Mouse (Mus musculus): ENCODE measurements around the gene Lpo.

Gene Lpo

GRCm38 (mm10) chr11:87816707-87817442 lies 11.2 kb downstream of the Lpo start:
- no peak for TF ChIP-seq GATA4 (IDR thresholded peaks at IDR 0.05; ENCODE audit: insufficient replicate concordance, low read length)

GRCm38 (mm10) chr11:87814831-87815230 lies 13.3 kb downstream of the Lpo start:
- TF ChIP-seq GATA4 (IDR thresholded peaks at IDR 0.05; ENCODE audit: insufficient replicate concordance, low read length) = no peak

- TF ChIP-seq GATA4 (IDR thresholded peaks at IDR 0.05; ENCODE audit: insufficient replicate concordance, low read length) = no peak
These were observed 16.7 kb downstream of the Lpo start for GRCm38 (mm10) chr11:87811396-87811795.

GRCm38 (mm10) chr11:87808236-87808635 lies 19.9 kb downstream of the Lpo start:
- no peak for TF ChIP-seq GATA4 (IDR thresholded peaks at IDR 0.05; ENCODE audit: insufficient replicate concordance, low read length)

DNA sequence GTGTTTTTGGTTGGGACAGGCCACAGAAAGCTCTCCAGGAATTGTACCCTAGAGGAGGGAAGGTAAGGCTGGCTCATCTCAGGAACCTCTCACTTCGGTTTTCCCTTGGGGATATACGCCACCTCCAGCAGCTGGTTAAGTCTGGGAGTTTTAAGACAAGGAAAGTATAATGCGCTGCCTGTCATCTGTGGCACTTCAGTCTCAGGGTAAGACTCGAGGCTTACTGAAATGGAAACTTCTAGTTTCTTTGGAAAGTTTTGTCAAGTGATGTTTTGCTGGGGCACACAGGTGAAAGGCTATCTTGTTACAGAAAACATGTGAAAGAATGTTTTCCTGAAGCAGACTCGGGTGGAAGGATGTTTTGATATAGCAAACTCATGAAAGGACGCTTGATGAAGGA lies 20.7 kb downstream of the Lpo start:
- no peak for TF ChIP-seq GATA4 (IDR thresholded peaks at IDR 0.05; ENCODE audit: insufficient replicate concordance, low read length)

DNA sequence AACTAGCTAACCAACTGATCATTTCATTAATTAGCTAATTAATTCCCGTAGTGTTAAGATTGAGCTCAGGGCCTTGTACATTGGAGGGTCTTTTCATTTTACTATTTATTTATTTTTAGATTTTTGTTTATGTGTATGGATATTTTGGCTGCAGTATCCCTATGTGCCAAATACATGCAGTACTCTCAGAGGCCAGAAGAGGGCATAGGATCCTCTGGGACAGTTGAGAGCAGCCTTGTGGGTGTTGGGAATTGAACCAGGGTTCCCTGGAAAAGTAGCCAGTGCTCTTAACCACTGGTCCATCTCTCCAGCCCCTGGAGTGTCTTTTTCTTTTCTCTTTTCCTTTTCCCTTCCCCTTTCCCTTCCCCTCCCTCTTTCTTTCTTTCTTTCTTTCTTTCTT lies 22.6 kb downstream of the Lpo start:
- TF ChIP-seq GATA4 (IDR thresholded peaks at IDR 0.05; ENCODE audit: insufficient replicate concordance, low read length) = no peak

- TF ChIP-seq GATA4 (IDR thresholded peaks at IDR 0.05; ENCODE audit: insufficient replicate concordance, low read length) = no peak
These were observed 25.5 kb downstream of the Lpo start for GRCm38 (mm10) chr11:87802621-87803020.

- no peak for TF ChIP-seq GATA4 (IDR thresholded peaks at IDR 0.05; ENCODE audit: insufficient replicate concordance, low read length)
These were observed 26.3 kb downstream of the Lpo start for GRCm38 (mm10) chr11:87801711-87802275.

DNA sequence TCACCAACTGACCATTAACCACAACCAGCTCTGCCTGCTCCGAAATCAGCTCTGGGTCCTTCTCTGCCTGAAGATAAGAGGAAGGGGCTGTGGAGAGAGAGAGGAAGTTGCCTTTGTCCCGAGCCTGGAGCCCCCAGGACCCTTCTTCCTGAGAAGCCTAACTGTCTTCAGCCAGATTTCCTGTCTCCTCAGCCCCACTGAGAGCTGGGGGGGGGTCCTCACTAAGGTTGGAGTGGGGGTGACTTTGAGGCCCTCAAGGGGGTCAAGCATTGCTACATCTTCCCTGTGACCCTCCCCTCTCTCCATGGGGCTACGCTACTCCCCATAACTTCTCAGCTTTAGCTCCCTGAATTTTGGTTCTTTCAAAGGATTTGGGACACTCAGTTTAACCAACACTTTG lies 34.6 kb downstream of the Lpo start, which contains the start of gene Mpo:
Gene Mpo (plus strand): TSS at position 122 of the 400 bp plus-strand sequence.
- TF ChIP-seq GATA4 (IDR thresholded peaks at IDR 0.05; ENCODE audit: insufficient replicate concordance, low read length) = no peak

- no peak for TF ChIP-seq GATA4 (IDR thresholded peaks at IDR 0.05; ENCODE audit: insufficient replicate concordance, low read length)
These were observed 38.0 kb downstream of the Lpo start for GRCm38 (mm10) chr11:87790088-87790487.

GRCm38 (mm10) chr11:87780130-87780529 lies 48.0 kb downstream of the Lpo start:
- TF ChIP-seq GATA4 (IDR thresholded peaks at IDR 0.05; ENCODE audit: insufficient replicate concordance, low read length) = no peak

- no peak for TF ChIP-seq GATA4 (IDR thresholded peaks at IDR 0.05; ENCODE audit: insufficient replicate concordance, low read length)
These were observed 48.7 kb downstream of the Lpo start for GRCm38 (mm10) chr11:87779392-87779791.

DNA sequence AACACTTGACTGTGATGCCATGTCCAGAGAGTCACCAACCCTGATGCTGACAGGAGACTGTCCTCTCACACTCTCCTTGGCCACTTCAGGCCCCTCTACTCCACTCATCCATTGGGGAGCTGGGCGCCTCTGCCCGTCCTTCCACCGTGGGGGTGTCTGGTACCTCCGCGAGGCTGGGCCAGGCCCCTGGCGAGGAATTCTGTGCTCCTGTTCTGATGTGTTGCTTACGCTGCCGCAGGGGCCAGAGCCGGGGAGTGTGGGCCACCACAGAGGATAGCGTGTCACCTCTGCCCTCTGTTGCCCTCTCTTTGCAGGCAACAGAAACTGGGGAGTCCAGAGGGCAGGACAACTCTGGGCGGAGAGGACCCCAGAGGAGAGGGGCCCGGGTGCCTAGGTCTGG lies 49.2 kb downstream of the Lpo start:
- no peak for TF ChIP-seq GATA4 (IDR thresholded peaks at IDR 0.05; ENCODE audit: insufficient replicate concordance, low read length)

DNA sequence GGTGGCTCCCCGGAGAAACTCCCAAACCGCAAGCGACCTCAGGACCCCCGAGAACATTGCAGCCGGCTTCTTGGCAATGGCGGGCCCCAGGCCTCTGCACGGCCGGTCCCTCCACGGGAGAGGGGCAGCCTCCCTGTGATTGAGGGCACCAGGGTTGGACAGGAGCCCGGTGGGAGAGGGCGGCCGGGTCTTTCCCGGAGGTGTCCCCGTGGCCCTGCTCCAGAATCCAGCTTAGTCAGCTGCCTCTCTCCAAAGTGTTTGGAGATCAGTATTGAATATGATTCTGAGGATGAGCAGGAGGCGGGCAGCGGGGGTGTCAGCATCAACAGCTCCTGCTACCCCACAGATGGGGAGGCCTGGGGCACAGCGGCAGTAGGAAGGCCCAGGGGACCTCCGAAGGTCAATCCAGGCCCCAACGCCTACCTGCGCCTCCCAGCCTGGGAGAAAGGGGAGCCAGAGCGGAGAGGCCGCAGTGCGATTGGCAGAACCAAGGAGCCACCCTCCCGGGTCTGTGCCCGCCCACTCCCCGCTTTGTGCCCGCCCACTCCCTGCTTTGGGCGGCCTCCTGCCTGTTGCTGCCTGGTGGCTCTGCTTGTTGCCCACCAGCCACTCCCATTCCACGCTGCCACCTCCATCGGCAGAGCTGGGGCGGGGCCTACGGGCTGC lies 49.9 kb downstream of the Lpo start:
- no peak for TF ChIP-seq GATA4 (IDR thresholded peaks at IDR 0.05; ENCODE audit: insufficient replicate concordance, low read length)

GRCm38 (mm10) chr11:87772354-87772753 lies 55.7 kb downstream of the Lpo start:
- TF ChIP-seq GATA4 (IDR thresholded peaks at IDR 0.05; ENCODE audit: insufficient replicate concordance, low read length) = no peak

- TF ChIP-seq GATA4 (IDR thresholded peaks at IDR 0.05; ENCODE audit: insufficient replicate concordance, low read length) = no peak
These were observed 57.1 kb downstream of the Lpo start for GRCm38 (mm10) chr11:87770989-87771388.

Measured in liver, adult (tissue).